Mouse (Mus musculus): Measurements from ENCODE around the gene Hist1h1d. TPM values are rescaled to one million over a fixed set of nuclear protein-coding genes. Genes with fewer than 3 reads are reported as not detected.
"Not testable (repeated sequence)": the region's sequence is repeated elsewhere in the genome, so short reads cannot be mapped to it uniquely, and the experiment has no call there.

Gene Hist1h1d
- total RNA-seq, 1 experiment from 2014 or later = 21.9 TPM

DNA sequence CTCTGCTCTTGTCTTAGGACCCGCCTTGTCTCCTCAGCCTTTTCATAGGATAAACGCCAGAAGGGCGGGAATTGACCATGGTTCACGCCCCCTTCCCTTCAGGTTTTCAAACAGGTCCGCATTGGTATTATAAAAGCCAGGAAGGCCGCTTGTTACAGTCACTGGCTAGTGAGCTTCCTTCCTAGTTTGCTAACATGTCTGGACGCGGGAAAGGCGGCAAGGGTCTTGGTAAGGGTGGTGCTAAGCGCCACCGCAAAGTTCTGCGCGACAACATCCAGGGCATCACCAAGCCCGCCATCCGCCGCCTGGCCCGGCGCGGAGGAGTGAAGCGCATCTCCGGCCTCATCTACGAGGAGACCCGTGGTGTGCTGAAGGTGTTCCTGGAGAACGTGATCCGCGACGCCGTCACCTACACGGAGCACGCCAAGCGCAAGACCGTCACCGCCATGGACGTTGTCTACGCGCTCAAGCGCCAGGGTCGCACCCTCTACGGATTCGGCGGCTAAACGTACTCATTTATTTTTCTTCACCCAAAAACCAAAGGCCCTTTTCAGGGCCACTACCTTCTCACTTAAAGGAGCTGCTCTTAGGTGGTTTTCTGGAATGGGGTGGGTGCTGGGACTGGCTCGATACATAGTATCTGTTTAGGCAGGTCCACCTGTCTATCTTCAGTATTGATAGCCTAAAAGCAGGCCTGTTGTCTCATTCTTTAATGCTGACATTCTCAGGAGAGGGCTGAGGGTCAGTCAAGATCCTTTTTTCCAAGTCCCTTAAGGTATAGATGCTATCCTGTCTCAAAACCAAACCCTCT is 28.6 kb downstream of the Hist1h1d start, which contains the start of gene Hist1h4d:
Gene Hist1h4d, plus strand, starts transcription at position 191 of the 811 bp plus-strand sequence.
- ATAC-seq (replicated peaks; ENCODE audit: insufficient number of reproducible peaks, low FRiP score, low TSS enrichment, poor library complexity, severe bottlenecking) = peak; percentile 92

DNA sequence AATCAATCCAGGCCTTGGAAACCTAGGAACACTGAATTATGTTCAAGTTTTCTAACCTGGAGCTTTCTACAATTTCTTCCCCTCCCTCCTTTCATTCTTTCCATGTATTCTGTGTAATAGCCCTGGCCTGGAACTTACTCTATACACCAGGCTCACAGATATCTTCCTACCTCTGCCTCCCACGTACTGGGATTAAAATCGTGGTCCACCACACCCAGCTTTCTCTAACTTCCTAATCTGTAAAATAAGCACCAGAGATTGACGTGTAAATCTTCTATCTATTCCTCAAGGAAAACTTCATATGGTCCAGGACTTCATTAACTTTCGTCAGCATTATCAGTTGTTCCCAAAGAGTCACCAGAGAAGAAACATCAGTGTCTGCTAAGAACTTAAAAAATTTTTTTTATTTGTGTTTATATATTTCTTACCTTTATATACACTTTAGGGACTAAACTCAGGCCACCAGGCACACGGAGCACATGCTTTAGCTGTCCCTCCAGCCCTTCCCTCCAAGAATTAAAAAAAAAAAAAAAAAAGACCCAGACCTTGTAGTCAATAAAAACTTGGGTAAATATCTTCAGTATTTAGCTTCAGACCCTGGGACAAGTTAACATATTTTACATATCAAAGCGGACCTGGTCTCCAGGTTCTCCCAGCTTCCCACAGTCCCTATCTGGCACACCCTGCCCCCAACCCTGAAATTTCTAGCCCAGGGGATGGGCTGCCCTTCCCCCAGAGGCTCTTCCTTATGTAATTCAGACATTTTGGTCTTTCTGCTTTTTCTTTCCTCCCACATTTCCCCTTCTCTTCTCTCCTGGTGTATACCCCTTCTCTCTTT is 29.4 kb downstream of the Hist1h1d start:
- no peak for ATAC-seq (replicated peaks; ENCODE audit: insufficient number of reproducible peaks, low FRiP score, low TSS enrichment, poor library complexity, severe bottlenecking)

DNA sequence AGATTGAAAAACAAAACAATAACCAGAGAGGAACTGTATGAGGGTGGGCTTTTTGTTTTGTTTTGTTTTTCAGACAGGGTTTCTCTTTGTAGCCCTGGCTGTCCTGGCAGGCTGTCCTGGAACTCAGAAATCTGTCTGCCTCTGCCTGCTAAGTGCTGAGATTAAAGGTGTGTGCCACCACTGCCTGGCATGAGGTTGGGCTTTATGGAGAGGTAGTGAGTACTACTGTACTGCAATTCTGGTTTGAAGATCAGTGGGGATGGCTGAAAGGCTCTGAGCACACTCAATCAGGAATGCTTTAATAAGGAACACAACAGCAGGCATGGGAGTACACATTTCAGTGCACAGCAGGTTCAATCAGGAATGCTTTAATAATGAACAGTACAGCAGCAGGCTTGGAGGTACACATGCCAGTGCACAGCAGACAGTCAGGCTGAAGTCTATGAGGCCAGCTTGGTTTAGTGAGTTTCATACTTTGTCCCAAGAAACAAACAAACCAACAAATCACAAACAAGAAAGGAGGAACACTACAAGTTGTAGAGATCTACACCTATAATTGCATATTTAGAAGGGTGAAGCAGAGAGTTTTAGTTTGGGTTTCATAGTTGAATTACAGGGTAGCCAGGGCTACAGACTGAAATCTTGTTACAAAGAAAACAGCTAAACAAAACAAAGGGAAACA is 30.5 kb downstream of the Hist1h1d start:
- no peak for ATAC-seq (replicated peaks; ENCODE audit: insufficient number of reproducible peaks, low FRiP score, low TSS enrichment, poor library complexity, severe bottlenecking)

DNA sequence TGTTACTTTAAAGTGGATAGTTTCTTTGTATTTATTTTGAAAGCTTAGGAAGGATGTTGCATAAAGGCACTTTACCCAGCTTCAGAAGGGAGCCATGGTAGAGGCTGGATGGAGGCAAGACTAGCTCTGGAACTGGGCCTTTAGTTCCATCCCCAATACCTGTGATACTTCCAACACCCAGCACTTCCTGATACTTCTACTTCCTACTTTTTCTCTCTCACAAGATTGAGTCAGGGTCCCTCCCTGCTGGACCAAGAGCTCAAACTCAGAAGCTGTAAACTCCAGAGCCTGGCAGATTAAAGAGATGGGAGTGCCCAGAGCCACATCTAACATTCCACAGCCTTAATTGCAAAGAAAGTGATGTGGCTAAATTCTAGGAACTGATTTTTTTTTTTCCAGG is 31.3 kb downstream of the Hist1h1d start:
- ATAC-seq (replicated peaks; ENCODE audit: insufficient number of reproducible peaks, low FRiP score, low TSS enrichment, poor library complexity, severe bottlenecking) = no peak

DNA sequence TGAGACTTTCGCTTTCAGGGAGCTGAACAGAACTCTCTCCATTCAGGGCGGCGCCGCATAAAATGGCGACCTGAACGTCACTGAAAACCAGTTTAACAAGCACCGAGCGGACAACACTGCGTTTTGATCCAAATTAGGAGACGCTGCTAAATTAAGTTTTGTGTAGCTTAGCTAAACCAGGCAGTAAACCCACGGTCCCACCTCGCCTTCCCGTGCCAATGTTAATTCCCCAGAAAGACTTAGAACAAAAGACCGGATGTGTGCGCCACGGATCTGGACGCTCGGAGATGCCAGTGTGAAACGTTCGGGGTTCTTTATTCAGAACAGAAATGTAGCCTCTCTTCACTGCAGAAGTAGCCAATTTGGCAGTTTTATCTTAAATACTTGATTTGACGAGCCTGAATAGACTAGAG is 32.0 kb downstream of the Hist1h1d start:
- ATAC-seq (replicated peaks; ENCODE audit: insufficient number of reproducible peaks, low FRiP score, low TSS enrichment, poor library complexity, severe bottlenecking) = peak; percentile 64

DNA sequence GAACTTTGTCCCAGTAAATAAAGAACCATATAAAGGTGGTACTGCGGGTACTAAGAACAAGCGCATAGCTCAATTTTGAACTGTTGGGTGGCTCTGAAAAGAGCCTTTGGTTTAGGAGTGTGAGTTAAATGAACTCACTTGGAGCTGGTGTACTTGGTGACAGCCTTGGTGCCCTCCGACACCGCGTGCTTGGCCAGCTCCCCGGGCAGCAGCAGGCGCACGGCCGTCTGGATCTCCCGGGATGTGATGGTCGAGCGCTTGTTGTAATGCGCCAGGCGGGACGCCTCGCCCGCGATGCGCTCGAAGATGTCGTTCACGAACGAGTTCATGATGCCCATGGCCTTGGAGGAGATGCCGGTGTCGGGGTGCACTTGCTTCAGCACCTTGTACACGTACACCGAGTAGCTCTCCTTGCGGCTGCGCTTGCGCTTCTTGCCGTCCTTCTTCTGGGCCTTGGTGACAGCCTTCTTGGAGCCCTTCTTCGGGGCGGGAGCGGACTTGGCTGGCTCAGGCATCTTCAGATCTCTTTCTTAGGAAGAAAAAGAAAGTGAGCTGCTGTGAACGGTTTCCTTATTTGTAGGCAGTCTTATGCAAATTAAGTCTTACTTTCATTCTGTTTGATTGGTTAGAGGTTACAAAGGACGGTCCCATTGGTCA is 32.5 kb downstream of the Hist1h1d start:
- peak; percentile 78 for ATAC-seq (replicated peaks; ENCODE audit: insufficient number of reproducible peaks, low FRiP score, low TSS enrichment, poor library complexity, severe bottlenecking)

DNA sequence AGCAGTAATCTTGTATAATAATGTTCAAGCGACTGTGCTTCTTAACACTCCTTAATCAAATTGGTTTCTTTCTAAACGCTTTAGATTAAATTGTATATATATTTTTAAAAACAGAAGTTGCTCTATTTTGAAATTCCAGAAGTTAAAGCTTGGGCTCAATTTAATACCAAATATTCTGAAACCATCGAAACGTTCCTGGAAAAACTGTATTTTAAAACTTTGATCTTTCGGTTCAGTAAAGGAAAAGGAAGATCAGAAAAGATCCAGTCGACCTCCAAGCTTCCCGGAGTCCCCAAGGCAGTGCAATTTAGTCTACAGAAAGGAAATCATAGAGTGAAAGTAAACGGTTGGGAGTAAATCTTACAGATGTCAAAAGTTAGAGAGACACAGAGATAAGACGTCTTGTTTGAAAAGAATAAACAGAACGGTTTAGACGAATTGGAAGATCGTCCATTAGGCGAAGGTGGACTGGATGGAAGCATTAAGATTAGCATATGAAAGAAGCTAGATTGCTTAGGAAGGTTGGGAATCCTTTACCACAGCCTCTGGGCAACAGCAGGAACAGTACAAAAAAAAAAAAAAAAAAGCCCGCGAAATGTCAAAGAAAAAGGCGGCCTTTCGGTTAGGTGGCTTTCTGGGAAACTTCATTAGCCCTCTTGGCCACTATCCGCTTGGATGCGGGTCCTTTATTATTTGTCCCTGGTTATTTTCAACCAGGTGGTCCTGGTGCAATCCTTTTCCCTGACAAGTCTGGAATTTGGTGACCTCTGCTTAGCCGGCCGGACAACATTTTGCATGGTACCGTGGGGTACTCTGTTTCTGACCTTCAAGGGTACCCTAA is 33.3 kb downstream of the Hist1h1d start:
- ATAC-seq (replicated peaks; ENCODE audit: insufficient number of reproducible peaks, low FRiP score, low TSS enrichment, poor library complexity, severe bottlenecking) = no peak

DNA sequence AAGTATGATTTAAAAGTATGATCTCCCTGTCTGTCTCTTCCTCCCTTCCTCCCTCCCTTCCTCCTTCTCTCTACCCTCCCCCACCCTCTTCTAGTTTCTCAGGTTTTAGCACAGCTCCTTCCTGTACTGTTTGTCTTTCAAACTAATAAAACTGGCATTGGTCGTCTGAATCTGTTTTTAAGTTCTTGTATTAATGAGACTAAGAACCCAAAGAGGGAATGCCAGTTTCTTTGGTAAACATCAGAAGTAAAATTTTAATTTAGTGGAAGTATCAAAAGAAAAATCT is 33.8 kb downstream of the Hist1h1d start:
- no peak for ATAC-seq (replicated peaks; ENCODE audit: insufficient number of reproducible peaks, low FRiP score, low TSS enrichment, poor library complexity, severe bottlenecking)

DNA sequence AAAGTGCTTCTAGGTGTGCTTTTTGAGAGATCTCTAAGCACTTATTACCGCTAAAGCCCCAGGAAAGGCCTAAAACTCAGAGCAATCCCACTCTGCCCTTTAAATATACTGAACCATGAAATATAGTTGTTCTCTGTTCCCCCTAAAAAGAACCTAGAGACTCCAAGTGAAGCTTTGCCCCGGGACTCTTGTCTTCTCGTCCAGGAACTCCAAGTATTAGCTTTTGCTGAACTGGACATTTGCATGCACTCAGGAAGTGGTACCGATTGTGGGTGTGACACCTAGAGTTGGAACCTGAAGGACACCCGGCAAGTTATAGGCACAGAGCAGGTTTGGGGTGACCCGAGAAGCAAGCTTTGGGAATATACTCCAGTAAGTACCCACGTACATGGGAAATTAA is 38.1 kb downstream of the Hist1h1d start:
- no peak for ATAC-seq (replicated peaks; ENCODE audit: insufficient number of reproducible peaks, low FRiP score, low TSS enrichment, poor library complexity, severe bottlenecking)

DNA sequence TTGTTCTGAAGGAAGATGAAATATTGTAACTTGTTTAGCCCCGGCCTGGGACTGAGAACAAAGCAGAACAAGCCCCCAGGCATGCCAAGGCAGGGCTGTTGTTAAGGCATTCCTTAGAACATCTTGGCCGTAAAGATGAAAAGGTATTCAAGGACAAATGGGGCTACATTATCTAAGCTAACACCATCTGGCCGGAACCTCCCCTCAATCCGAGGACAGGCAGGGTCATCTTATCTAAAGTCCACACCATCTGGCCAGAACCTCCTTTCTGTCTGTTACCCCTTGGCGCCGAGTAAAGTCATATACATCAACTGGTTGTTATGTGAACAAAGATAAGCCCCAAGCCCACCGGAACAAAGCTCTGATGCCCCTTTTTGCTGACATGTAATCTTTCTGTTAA is 38.8 kb downstream of the Hist1h1d start:
- not testable (repeated sequence) for ATAC-seq (replicated peaks; ENCODE audit: insufficient number of reproducible peaks, low FRiP score, low TSS enrichment, poor library complexity, severe bottlenecking)

DNA sequence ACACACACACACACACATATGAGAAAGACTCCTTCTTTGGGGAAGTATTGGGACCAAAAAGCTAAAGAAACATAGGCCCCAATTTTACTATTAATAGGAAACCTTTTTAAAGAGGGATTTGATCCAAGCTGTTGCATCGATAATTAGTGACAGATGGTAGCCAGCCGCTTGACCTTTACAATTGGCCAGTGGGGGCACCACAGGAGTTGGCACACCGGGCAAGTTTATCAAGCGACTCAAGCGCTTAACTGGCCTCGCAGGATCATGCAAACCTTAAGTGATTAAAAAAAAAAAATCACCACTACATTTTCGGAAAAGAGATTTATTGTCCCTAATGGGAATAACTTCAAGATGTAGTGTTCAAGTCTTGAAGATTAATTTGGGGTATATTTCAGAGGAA is 39.6 kb downstream of the Hist1h1d start:
- ATAC-seq (replicated peaks; ENCODE audit: insufficient number of reproducible peaks, low FRiP score, low TSS enrichment, poor library complexity, severe bottlenecking) = no peak

DNA sequence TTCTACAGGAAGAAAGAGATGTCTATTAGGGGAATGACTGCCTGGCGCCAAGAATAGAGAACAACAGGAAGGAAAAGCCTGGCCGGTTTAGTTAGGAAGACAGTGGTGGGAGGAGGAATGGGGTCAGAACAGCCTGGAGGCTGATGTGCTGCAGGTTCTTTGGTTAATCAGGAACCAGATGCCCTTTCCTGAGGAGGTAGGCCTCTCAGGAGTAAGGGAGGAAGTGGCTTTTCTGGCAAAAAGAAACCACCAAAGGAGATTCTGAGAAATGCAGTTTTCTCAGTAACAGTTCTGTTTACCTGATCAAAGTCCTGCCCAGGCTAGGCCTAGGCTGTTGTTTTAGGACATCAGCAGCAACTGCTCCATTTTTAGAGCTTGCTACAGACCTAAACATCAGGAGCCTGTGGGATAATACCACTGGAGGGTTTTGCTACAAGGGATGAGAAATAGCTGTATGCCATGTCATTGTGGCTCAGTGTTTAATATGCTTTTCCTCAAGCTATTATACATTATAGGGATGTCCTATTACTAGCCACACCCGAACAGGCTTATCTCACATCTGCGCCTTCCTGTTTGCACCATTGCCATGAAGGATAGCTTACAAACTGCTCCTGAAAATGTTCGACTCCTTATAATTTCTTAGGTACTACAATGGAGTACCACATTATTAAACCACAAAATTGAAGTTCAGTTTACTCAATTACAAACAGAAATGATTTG is 40.1 kb downstream of the Hist1h1d start:
- ATAC-seq (replicated peaks; ENCODE audit: insufficient number of reproducible peaks, low FRiP score, low TSS enrichment, poor library complexity, severe bottlenecking) = no peak

DNA sequence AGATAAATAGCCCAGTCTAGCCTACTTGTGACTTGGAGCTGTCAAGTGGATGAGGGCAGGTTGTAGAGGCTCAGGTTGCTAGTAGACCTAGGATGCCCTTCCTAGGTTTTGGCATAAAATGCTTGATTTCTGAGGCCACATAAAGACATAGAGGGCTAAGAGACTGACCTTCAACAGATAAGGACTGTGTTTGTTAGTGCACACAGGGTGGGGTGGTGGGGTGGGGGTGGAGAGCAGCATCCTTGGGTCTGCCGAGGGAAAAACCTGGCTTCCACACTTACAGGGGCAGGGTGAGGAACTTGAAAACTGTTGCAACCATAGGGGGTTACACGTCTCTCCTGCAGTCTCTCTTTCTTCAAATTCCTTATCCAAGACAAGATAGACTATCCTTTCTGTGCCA is 42.1 kb downstream of the Hist1h1d start:
- no peak for ATAC-seq (replicated peaks; ENCODE audit: insufficient number of reproducible peaks, low FRiP score, low TSS enrichment, poor library complexity, severe bottlenecking)

DNA sequence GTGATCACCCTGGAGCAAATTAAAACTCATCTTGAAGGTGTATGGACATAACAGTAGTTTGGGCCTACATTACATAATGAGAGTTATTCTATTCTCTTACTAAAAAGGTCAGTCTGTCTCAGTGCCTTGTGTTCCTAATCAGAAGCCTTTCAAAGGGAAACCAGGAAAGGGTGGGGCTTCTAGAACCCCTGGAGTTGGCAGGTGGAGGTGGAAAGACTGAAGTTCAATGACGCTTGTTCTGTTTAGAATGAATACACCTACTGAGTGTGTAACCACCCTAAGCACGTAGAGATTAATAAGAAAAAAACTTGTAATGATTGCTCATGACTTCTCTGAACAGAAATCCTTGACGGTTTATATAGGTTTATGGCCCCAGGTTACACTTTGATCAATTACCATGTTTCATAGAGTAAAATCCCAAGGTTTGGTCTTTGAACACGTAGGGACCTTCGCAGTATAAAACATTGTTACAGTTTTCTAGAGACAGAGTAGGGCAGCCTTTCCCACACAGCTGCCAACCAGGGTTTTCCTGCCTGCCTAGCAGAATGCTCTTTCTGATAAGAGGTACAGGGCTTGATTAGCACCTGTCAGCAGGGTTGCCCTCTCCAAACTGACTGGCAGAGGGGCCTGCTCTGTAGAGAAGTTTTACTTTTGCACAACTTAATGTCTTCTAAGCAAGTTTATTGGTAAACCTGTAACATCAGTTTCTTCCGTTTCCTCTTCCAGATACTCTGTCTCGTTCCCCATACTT is 42.7 kb downstream of the Hist1h1d start:
- ATAC-seq (replicated peaks; ENCODE audit: insufficient number of reproducible peaks, low FRiP score, low TSS enrichment, poor library complexity, severe bottlenecking) = no peak

DNA sequence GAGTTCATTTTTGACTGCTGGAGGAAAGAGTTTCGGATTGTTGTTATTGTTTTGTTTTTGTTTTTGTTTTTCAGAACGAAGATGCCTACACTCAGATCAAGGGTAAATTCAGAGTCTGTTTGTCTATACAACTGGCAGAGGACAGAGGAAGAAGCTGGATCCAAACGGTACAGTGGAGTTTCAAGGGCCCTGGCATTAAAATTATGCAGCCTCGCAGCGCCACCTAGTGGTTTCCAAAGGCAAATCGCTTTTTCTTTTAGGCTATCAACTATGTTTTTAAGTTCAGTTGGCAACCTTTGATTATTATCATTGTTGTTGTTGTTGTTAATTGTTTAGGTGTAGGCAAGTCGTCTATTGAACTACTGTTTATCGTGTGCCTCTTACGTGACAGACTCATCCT is 44.9 kb downstream of the Hist1h1d start:
- peak; percentile 68; the same call in 1 of the 2 replicates for ATAC-seq (replicated peaks; ENCODE audit: insufficient number of reproducible peaks, low FRiP score, low TSS enrichment, poor library complexity, severe bottlenecking)

DNA sequence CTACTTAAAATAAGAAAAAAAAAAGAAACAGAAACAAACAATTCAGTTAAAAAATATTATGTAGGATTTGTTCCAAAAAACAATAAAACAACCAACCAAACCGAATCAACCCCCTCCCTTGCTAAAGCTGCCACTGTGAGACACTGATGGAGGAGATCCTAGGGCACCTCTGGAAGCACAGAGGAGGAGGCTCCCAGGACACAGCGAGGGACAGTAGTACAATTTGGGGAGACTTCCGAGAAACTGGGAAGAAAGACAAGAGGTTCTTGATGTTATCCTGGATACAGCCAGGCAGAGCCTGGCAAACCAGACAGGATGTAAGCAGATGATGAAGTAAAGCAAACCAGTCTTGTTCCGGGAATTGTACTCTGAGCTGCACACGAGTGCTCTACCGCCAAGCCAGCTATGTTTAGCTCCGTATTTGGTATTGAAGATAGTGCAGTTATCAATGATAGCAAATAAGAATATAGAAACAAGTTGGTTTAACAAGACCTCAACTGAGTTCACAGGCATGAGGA is 50.2 kb downstream of the Hist1h1d start:
- ATAC-seq (replicated peaks; ENCODE audit: insufficient number of reproducible peaks, low FRiP score, low TSS enrichment, poor library complexity, severe bottlenecking) = no peak

DNA sequence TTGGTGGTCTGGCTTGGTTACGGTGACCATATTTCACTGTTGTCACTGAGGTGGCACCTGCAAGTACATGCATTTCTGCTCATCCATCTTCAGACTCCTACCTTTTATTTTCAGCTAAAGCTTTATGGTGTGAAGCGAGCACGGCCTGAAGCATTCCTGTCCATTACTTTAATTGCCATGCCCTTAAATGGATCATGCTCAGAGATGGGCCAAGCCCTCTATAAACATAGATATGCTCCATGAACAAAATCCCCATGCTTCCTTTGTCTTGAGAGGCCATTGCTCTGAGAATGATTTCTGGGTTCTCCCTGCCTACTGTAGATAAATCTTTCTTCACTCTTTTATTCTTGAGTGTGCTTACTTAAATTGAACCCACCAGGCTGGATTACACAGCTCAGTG is 51.4 kb downstream of the Hist1h1d start:
- no peak for ATAC-seq (replicated peaks; ENCODE audit: insufficient number of reproducible peaks, low FRiP score, low TSS enrichment, poor library complexity, severe bottlenecking)

Measured in monocyte, adult 5-6 weeks (primary cell).